Comparison of ENCODE assay signal across 28 mouse cellular contexts in genomic region chr13:70348965-70349364, GRCm38 (mm10).
"Had no signal": no experiment of that assay in that cellular context is flagged by ENCODE, and none has a peak within 500 bp of the region (broad histone marks: within the 10 kb centered on the region; RNA-seq: fewer than 3 reads in every experiment).

No protein-coding gene starts in this region.

- DNase-seq: layer of hippocampus, postnatal 36 days; left cerebral cortex, postnatal 4 days; liver; liver, embryonic 13.5 days; liver, postnatal 0 days; lung, postnatal 10 days; lung, postnatal 14 days; midbrain, embryonic 14.5 days had no signal

- ATAC-seq: liver, embryonic 12.5 days; liver, postnatal 0 days; midbrain, embryonic 15.5 days; midbrain, embryonic 16.5 days had no signal

- H3K9ac ChIP-seq: limb, embryonic 12.5 days; limb, embryonic 13.5 days; limb, embryonic 15.5 days; liver, embryonic 12.5 days; liver, embryonic 13.5 days; liver, embryonic 14.5 days; liver, embryonic 15.5 days; liver, postnatal 0 days; midbrain, embryonic 12.5 days; midbrain, embryonic 13.5 days; midbrain, embryonic 15.5 days; neural tube, embryonic 12.5 days; neural tube, embryonic 13.5 days had no signal

- H3K27ac ChIP-seq: left cerebral cortex, adult 2 months; limb, embryonic 12.5 days; limb, embryonic 13.5 days; limb, embryonic 15.5 days; liver, embryonic 12.5 days; liver, embryonic 13.5 days; liver, embryonic 14.5 days; liver, embryonic 15.5 days; macrophage; midbrain, embryonic 12.5 days; midbrain, embryonic 13.5 days; midbrain, embryonic 15.5 days; neural tube, embryonic 12.5 days; neural tube, embryonic 13.5 days had no signal

- H3K27me3 ChIP-seq: limb, embryonic 12.5 days; limb, embryonic 13.5 days; limb, embryonic 15.5 days; liver, embryonic 12.5 days; liver, embryonic 13.5 days; liver, embryonic 15.5 days; megakaryocyte, embryonic 14.5 days; midbrain, embryonic 13.5 days; midbrain, embryonic 15.5 days; neural tube, embryonic 12.5 days; neural tube, embryonic 13.5 days had no signal

- H3K4me3 ChIP-seq: left cerebral cortex, adult 2 months; limb, embryonic 10.5 days; limb, embryonic 12.5 days; limb, embryonic 13.5 days; limb, embryonic 15.5 days; liver, embryonic 12.5 days; liver, embryonic 13.5 days; liver, embryonic 15.5 days; megakaryocyte, embryonic 14.5 days; midbrain, embryonic 10.5 days; midbrain, embryonic 12.5 days; midbrain, embryonic 13.5 days; midbrain, embryonic 15.5 days; myocyte; neural tube, embryonic 12.5 days; neural tube, embryonic 13.5 days had no signal

- H3K4me1 ChIP-seq: limb, embryonic 13.5 days; limb, embryonic 15.5 days; liver, embryonic 12.5 days; liver, embryonic 13.5 days; liver, embryonic 15.5 days; megakaryocyte, embryonic 14.5 days; midbrain, embryonic 15.5 days had no signal

- H3K36me3 ChIP-seq: limb, embryonic 10.5 days; limb, embryonic 12.5 days; limb, embryonic 13.5 days; limb, embryonic 15.5 days; liver, embryonic 12.5 days; liver, embryonic 13.5 days; liver, embryonic 15.5 days; midbrain, embryonic 10.5 days; midbrain, embryonic 12.5 days; midbrain, embryonic 13.5 days; midbrain, embryonic 15.5 days; neural tube, embryonic 12.5 days; neural tube, embryonic 13.5 days had no signal

- H3K9me3 ChIP-seq: limb, embryonic 10.5 days; limb, embryonic 12.5 days; limb, embryonic 15.5 days; liver, embryonic 15.5 days; midbrain, embryonic 10.5 days; midbrain, embryonic 12.5 days; midbrain, embryonic 13.5 days; midbrain, embryonic 15.5 days; neural tube, embryonic 12.5 days; neural tube, embryonic 13.5 days had no signal

- H3K4me2 ChIP-seq: limb, embryonic 12.5 days; limb, embryonic 13.5 days; limb, embryonic 15.5 days; liver, embryonic 11.5 days; liver, embryonic 12.5 days; liver, embryonic 13.5 days; liver, embryonic 15.5 days; midbrain, embryonic 11.5 days; midbrain, embryonic 12.5 days; midbrain, embryonic 13.5 days; midbrain, embryonic 15.5 days; neural tube, embryonic 12.5 days; neural tube, embryonic 13.5 days had no signal
